Mouse (Mus musculus) liver, embryonic 12.5 days (tissue): ENCODE results near the gene Hoxd1. TPM values are rescaled to one million over a fixed set of nuclear protein-coding genes. Genes with fewer than 3 reads are reported as not detected.
A peak's percentile ranks its signal among the peaks of the same experiment; 100 is the strongest.

ENCODE experiments used
- ATAC-seq: fragments of 200-750 bp; cut with Nextera tagmentation; 2 replicates; pipeline ENCODE4 v1.8.0; 2017; ENCODE audit warnings: moderate number of reproducible peaks, mild to moderate bottlenecking, moderate library complexity
- H3K27ac ChIP-seq: fragments of 300-500 bp; sonication (generic); 2 replicates; pipeline ENCODE4 v1.5.1; 2016; ENCODE audit warnings: mild to moderate bottlenecking
- H3K27me3 ChIP-seq: fragments of 300-500 bp; sonication (generic); replicated peaks from 2 replicates; pipeline ENCODE4 v1.6.1; 2016; ENCODE audit warnings: mild to moderate bottlenecking, moderate library complexity
- H3K36me3 ChIP-seq: fragments of 300-500 bp; sonication (generic); 2 replicates; pipeline ENCODE4 v1.6.1; 2016; ENCODE audit warnings: mild to moderate bottlenecking, moderate library complexity
- H3K4me1 ChIP-seq: fragments of 300-500 bp; sonication (generic); 2 replicates; pipeline ENCODE4 v1.6.1; 2016
- H3K4me2 ChIP-seq: fragments of 300-500 bp; sonication (generic); 2 replicates; pipeline ENCODE4 v1.6.1; 2016; ENCODE audit warnings: mild to moderate bottlenecking, moderate library complexity
- H3K4me3 ChIP-seq: fragments of 300-500 bp; sonication (generic); 2 replicates; pipeline ENCODE4 v1.5.1; 2016; ENCODE audit warnings: mild to moderate bottlenecking, moderate library complexity
- H3K9ac ChIP-seq: fragments of 300-500 bp; sonication (generic); 2 replicates; pipeline ENCODE4 v1.6.1; 2016; ENCODE audit warnings: mild to moderate bottlenecking, moderate library complexity
- H3K9me3 ChIP-seq: fragments of 300-500 bp; sonication (generic); replicated peaks from 2 replicates; pipeline ENCODE4 v1.6.1; 2016; ENCODE audit warnings: mild to moderate bottlenecking, moderate library complexity
- WGBS: fragments of 180-500 bp; shearing (Covaris S2); methylation state at CpG from one replicate; pipeline ENCODE4 v1.1.7; 2016; ENCODE audit not compliant: insufficient replicate concordance; 5-methylcytosine and 5-hydroxymethylcytosine counted together
- polyA plus RNA-seq: library from polyadenylated mRNA; unstranded; fragments of >200 nt; fragmentation: Nextera tagmentation; extraction: Ambion mirVana; gene quantifications from 2 replicates; pipeline ENCODE4 v1.2.1, GENCODE M21; 2016

Gene Hoxd1
- polyA plus RNA-seq = 0.07 TPM in 1 of 2 replicates, not detected in the other

GRCm38 (mm10) chr2:74762522-74763244, at the start of gene Hoxd1:
Gene Hoxd1 (plus strand): TSS chr2:74762980.
- no peak for ATAC-seq
- Histone ChIP-seq H3K27me3 (peaks cover 89% of the 10 kb centered on the region), H3K4me2 (peak within 1 kb of the TSS; percentile 67), H3K9ac (no peak within 1 kb of the TSS), H3K4me3 (peak within 1 kb of the TSS; percentile 39), H3K4me1 (peaks cover 11% of the 10 kb centered on the region), H3K27ac (no peak within 1 kb of the TSS), H3K36me3 (no peaks in the 10 kb centered on the region), H3K9me3 (no peaks in the 10 kb centered on the region)
- WGBS = 2% methylated on average over 58 of the region's 61 CpGs

- WGBS = 20% methylated on average over 19 of the region's 19 CpGs
- H3K27ac ChIP-seq = no peak overlapping the region
- H3K36me3 ChIP-seq = no peaks in the 10 kb centered on the region
- H3K4me3 ChIP-seq = no peak overlapping the region
- H3K9me3 ChIP-seq = no peaks in the 10 kb centered on the region
- peaks cover 6% of the 10 kb centered on the region; the same call in 1 of the 2 replicates for H3K4me1 ChIP-seq
- H3K4me2 ChIP-seq = no peak overlapping the region
- H3K9ac ChIP-seq = no peak overlapping the region
- peaks cover 100% of the 10 kb centered on the region for H3K27me3 ChIP-seq
- ATAC-seq = no peak
These were observed 49.3 kb upstream of the Hoxd1 start for GRCm38 (mm10) chr2:74713239-74714150.

- Histone ChIP-seq H3K36me3 (no peaks in the 10 kb centered on the region), H3K9ac (no peak overlapping the region), H3K27ac (no peak overlapping the region), H3K27me3 (peaks cover 99% of the 10 kb centered on the region), H3K4me3 (no peak overlapping the region), H3K9me3 (no peaks in the 10 kb centered on the region), H3K4me1 (peaks cover 6% of the 10 kb centered on the region; the same call in 1 of the 2 replicates), H3K4me2 (no peak overlapping the region)
- no peak for ATAC-seq
- 13% methylated on average over 18 of the region's 18 CpGs for WGBS
These were observed 48.5 kb upstream of the Hoxd1 start for GRCm38 (mm10) chr2:74714156-74714789.

GRCm38 (mm10) chr2:74714881-74715280, 47.9 kb upstream of the Hoxd1 start:
- Histone ChIP-seq H3K4me3 (no peak overlapping the region), H3K36me3 (no peaks in the 10 kb centered on the region), H3K27me3 (peaks cover 99% of the 10 kb centered on the region), H3K4me1 (peaks cover 6% of the 10 kb centered on the region; the same call in 1 of the 2 replicates), H3K4me2 (no peak overlapping the region), H3K9me3 (no peaks in the 10 kb centered on the region), H3K27ac (no peak overlapping the region), H3K9ac (no peak overlapping the region)
- ATAC-seq = no peak
- WGBS = 2% methylated on average over 14 of the region's 14 CpGs

- H3K4me2 ChIP-seq = peak overlapping the region; percentile 40
These were observed 47.1 kb upstream of the Hoxd1 start for GRCm38 (mm10) chr2:74715504-74716241.

GRCm38 (mm10) chr2:74720384-74720783, 42.4 kb upstream of the Hoxd1 start:
- H3K27ac ChIP-seq = no peak overlapping the region
- no peak for ATAC-seq
- WGBS = 11% methylated on average over 2 of the region's 2 CpGs
- peaks cover 99% of the 10 kb centered on the region for H3K27me3 ChIP-seq
- H3K9me3 ChIP-seq = no peaks in the 10 kb centered on the region
- peaks cover 6% of the 10 kb centered on the region; the same call in 1 of the 2 replicates for H3K4me1 ChIP-seq
- H3K9ac ChIP-seq = no peak overlapping the region
- no peak overlapping the region for H3K4me3 ChIP-seq
- no peaks in the 10 kb centered on the region for H3K36me3 ChIP-seq
- H3K4me2 ChIP-seq = no peak overlapping the region

More at GRCm38 (mm10) chr2:74715504-74716241, 47.1 kb upstream of the Hoxd1 start:
- WGBS = 3% methylated on average over 26 of the region's 26 CpGs
- H3K9ac ChIP-seq = no peak overlapping the region
- H3K4me3 ChIP-seq = peak overlapping the region; percentile 1; the same call in 1 of the 2 replicates
- no peaks in the 10 kb centered on the region for H3K9me3 ChIP-seq
- H3K36me3 ChIP-seq = no peaks in the 10 kb centered on the region
- peaks cover 99% of the 10 kb centered on the region for H3K27me3 ChIP-seq
- peaks cover 6% of the 10 kb centered on the region; the same call in 1 of the 2 replicates for H3K4me1 ChIP-seq
- H3K27ac ChIP-seq = no peak overlapping the region
- peak; percentile 24; the same call in 1 of the 2 replicates for ATAC-seq

GRCm38 (mm10) chr2:74720955-74721491, 41.8 kb upstream of the Hoxd1 start:
- no peak for ATAC-seq
- H3K27me3 ChIP-seq = peaks cover 99% of the 10 kb centered on the region
- H3K4me2 ChIP-seq = no peak overlapping the region
- H3K4me3 ChIP-seq = no peak overlapping the region
- no peak overlapping the region for H3K27ac ChIP-seq
- H3K9me3 ChIP-seq = no peaks in the 10 kb centered on the region
- peaks cover 2% of the 10 kb centered on the region; the same call in 1 of the 2 replicates for H3K4me1 ChIP-seq
- 31% methylated on average over 5 of the region's 5 CpGs for WGBS
- no peak overlapping the region for H3K9ac ChIP-seq
- H3K36me3 ChIP-seq = no peaks in the 10 kb centered on the region

- no peaks in the 10 kb centered on the region for H3K9me3 ChIP-seq
- no peak overlapping the region for H3K9ac ChIP-seq
- peaks cover 99% of the 10 kb centered on the region for H3K27me3 ChIP-seq
- no peaks in the 10 kb centered on the region for H3K36me3 ChIP-seq
- H3K4me3 ChIP-seq = no peak overlapping the region
- H3K4me2 ChIP-seq = no peak overlapping the region
- no peak for ATAC-seq
- 25% methylated on average over 6 of the region's 6 CpGs for whole genome bisulfite sequencing
- H3K27ac ChIP-seq = no peak overlapping the region
- H3K4me1 ChIP-seq = no peaks in the 10 kb centered on the region
These were observed 40.9 kb upstream of the Hoxd1 start for GRCm38 (mm10) chr2:74721882-74722281.

- Histone ChIP-seq H3K27me3 (peaks cover 99% of the 10 kb centered on the region), H3K4me2 (no peak overlapping the region), H3K9me3 (no peaks in the 10 kb centered on the region), H3K4me3 (no peak overlapping the region), H3K4me1 (peaks cover 5% of the 10 kb centered on the region; the same call in 1 of the 2 replicates), H3K36me3 (no peaks in the 10 kb centered on the region), H3K9ac (no peak overlapping the region), H3K27ac (no peak overlapping the region)
- no peak for ATAC-seq
- WGBS = 15% methylated on average over 8 of the region's 8 CpGs
These were observed 39.8 kb upstream of the Hoxd1 start for GRCm38 (mm10) chr2:74722949-74723348.

DNA sequence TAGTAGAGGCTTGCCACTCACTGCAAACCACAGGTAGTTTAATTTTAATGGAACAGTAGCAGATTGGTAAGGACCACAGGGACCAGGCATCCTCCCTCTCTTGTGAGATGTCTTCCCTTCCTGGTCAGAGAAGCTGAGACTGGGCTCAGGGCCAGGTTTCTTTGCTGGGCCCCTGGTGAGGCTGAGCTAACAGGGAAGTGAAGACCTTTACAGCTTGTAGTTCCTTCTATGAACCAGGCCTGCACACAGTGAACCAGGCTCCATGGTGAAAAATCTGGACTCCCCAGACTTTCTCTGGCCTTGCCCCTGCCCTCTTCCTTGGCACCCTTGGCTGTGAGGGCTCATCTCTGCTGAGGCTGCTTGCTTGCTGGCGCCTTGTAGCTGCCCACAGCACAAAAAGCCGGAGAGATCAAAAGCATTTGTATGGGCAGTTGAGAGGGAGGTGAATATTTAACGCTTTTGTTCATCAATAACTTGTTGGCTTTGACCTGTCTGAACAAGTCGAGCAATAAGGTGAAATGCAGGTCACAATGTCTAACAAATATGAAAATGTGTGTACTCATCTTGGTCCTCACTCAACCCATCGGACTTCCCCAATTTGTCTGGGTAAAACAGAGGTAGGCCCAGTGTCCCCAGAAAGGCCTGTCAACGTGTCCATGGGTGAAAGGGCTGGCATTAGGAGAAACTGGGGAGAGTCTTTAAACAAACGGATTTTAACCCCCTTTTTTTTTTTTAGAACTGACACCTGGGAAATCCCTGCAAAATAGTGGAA, 38.4 kb upstream of the Hoxd1 start:
- H3K9me3 ChIP-seq = no peaks in the 10 kb centered on the region
- H3K9ac ChIP-seq = no peak overlapping the region
- no peak overlapping the region for H3K4me2 ChIP-seq

More for the DNA sequence above, 38.4 kb upstream of the Hoxd1 start:
- 34% methylated on average over 7 of the region's 7 CpGs for WGBS
- ATAC-seq = no peak
- Histone ChIP-seq H3K27me3 (peaks cover 100% of the 10 kb centered on the region), H3K27ac (no peak overlapping the region), H3K4me1 (peaks cover 5% of the 10 kb centered on the region; the same call in 1 of the 2 replicates), H3K4me3 (no peak overlapping the region), H3K36me3 (no peaks in the 10 kb centered on the region)
